ENCODE assay signal across 11 mouse cellular contexts in the genomic region with DNA sequence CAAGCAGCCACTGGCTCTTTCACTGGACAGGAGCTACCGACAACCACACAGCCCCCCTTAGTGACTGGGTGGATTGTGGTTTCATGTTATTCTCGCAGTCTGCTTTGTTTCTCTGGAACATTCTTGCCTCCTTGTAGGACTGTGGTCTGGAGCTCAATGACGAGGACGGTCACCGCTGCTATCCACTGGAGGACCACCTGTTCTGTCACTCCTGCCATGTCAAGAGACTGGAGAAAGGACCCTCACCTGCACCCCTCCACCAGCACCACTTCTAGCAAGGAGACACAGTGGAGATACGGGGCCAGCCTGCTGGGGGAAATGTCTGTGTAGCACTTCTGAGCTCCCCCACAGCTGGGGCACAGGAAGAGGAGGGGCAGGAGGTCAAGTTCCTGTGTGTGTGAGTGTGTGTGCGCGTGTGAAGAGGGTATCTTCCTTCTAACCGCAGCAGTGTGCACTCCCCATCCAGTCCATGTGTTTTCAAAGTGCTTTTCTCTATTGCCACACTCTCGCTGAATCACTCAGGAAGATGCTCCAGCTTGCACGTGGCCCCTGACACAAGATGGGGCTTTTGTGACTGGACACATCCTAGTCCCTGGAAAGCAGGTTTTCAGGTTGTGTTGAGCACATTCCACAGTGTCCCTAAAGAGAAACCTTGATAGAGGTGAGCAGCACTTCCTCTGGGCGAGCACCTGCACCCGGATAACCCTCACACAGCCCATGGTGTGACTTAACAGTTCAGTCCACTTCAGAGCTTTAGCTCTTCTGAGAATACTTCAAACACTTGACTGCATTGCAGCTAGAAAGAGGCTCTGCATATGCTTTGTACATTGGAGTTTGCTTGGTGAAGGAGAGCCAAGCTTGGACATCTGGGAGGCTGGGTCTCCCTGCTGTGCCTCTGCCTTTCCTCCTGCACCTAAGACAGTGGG. TPM values are rescaled to one million over a fixed set of nuclear protein-coding genes. Genes with fewer than 3 reads are reported as not detected.
A peak's percentile ranks its signal among the peaks of the same experiment; 100 is the strongest.
DNase-seq lines count a peak whose midpoint lies in the region; ATAC-seq and TF ChIP-seq lines count a peak whose summit lies in the region.
"Had no signal": no experiment of that assay in that cellular context is flagged by ENCODE, and none has a peak within 500 bp of the region (broad histone marks: within the 10 kb centered on the region; RNA-seq: fewer than 3 reads in every experiment).

No protein-coding gene starts in this region.

- TF ChIP-seq POLR2A in embryonic fibroblast, embryonic 13.5 days (IDR thresholded peaks at IDR 0.05; ENCODE audit: low read depth, low read length), result no peak

- 0 out of 2 replicates have a peak, but pooled peaks have one; percentile 10 for ATAC-seq in megakaryocyte-erythroid progenitor cell, adult 5-6 weeks (replicated peaks; ENCODE audit: low FRiP score, low TSS enrichment, poor library complexity, severe bottlenecking)
- no peak for ATAC-seq in hindbrain, embryonic 16.5 days
- ATAC-seq: forebrain, embryonic 14.5 days had no signal

- H3K27me3 ChIP-seq in hindbrain, embryonic 16.5 days (replicated peaks; ENCODE audit: control insufficient read depth, insufficient read depth, low read length), result no peaks in the 10 kb centered on the region

- no peaks in the 10 kb centered on the region for H3K4me1 ChIP-seq in embryonic fibroblast, embryonic 13.5 days (ENCODE audit: control insufficient read depth, insufficient read depth, low read length)
- H3K4me1 ChIP-seq in hindbrain, embryonic 16.5 days (ENCODE audit: control insufficient read depth, insufficient read depth, low read depth, low read length), result no peaks in the 10 kb centered on the region

- no peak for TF ChIP-seq CTCF in embryonic fibroblast, embryonic 13.5 days (IDR thresholded peaks at IDR 0.05; ENCODE audit: borderline replicate concordance, insufficient read depth, low read length)

- 91% methylated on average over 13 of the region's 13 CpGs for WGBS in hindbrain, embryonic 16.5 days

- no peaks in the 10 kb centered on the region for H3K36me3 ChIP-seq in hindbrain, embryonic 16.5 days (ENCODE audit: control insufficient read depth, insufficient read depth, low read length)

- H3K4me2 ChIP-seq in hindbrain, embryonic 16.5 days (ENCODE audit: low read length), result no peak overlapping the region

- H3K27ac ChIP-seq in embryonic fibroblast, embryonic 13.5 days (ENCODE audit: insufficient read depth, low read length), result peak overlapping the region; percentile 22; the same call in 1 of the 2 replicates
- no peak overlapping the region for H3K27ac ChIP-seq in hindbrain, embryonic 16.5 days (ENCODE audit: low read depth, low read length)
- H3K27ac ChIP-seq: embryonic facial prominence, embryonic 10.5 days had no signal

- no peaks in the 10 kb centered on the region for H3K9me3 ChIP-seq in hindbrain, embryonic 16.5 days (ENCODE audit: control insufficient read depth, low read length)
- H3K9me3 ChIP-seq: embryonic facial prominence, embryonic 10.5 days had no signal

- DNase-seq in layer of hippocampus, adult 11-12 months (ENCODE audit: low spot score), result peak; percentile 1
- DNase-seq in layer of hippocampus, postnatal 14 days (ENCODE audit: low spot score in 2 of 2), result no peak
- peak; percentile 84 for DNase-seq in thymus, postnatal 14 days
- no peak for DNase-seq in adrenal gland, adult (ENCODE audit: inconsistent age in 2 of 2, low spot score in 1 of 2)
- DNase-seq in yolk sac, embryonic 10.5 days (ENCODE audit: low spot score), result no peak
- DNase-seq: midbrain, embryonic 14.5 days had no signal

- no peak overlapping the region for H3K9ac ChIP-seq in hindbrain, embryonic 16.5 days (ENCODE audit: low read depth, low read length)

- H3K4me3 ChIP-seq in embryonic fibroblast, embryonic 13.5 days (ENCODE audit: insufficient read depth, low read length), result no peak overlapping the region
- H3K4me3 ChIP-seq in hindbrain, embryonic 16.5 days (ENCODE audit: low read length), result no peak overlapping the region
- H3K4me3 ChIP-seq: embryonic facial prominence, embryonic 10.5 days had no signal

RNA-seq across cellular contexts. Expression of gene Sacm1l, which starts 10.3 kb away (rescaled TPM):
- total RNA-seq in layer of hippocampus, postnatal 14 days (2021), result 10 to 100 TPM; 47.5 to 52.2 TPM
- polyA plus RNA-seq in embryonic fibroblast, embryonic 13.5 days (2011; ENCODE audit: insufficient read length, low read depth, missing spikeins), result 58.0 and 65.2 TPM in 2 replicates
- total RNA-seq in megakaryocyte-erythroid progenitor cell, adult 5-6 weeks (2014; fragmentation: Nextera tagmentation), result 26.5 and 27.6 TPM in 2 replicates
- total RNA-seq in megakaryocyte-erythroid progenitor cell, adult 5-6 weeks (2017), result 60.5 and 70.7 TPM in 2 replicates
- polyA plus RNA-seq in hindbrain, embryonic 16.5 days (2015; fragmentation: Nextera tagmentation; extraction: Ambion mirVana), result 57.8 and 58.5 TPM in 2 replicates

RNA-seq across cellular contexts. Expression of gene Limd1, which starts 40.7 kb away (rescaled TPM):
- 10 to 100 TPM in 1 of 2 experiments, 1 to 10 TPM in 1; 8.2 to 11.3 TPM for total RNA-seq in layer of hippocampus, postnatal 14 days (2021)
- polyA plus RNA-seq in embryonic fibroblast, embryonic 13.5 days (2011; ENCODE audit: insufficient read length, low read depth, missing spikeins), result 29.1 and 29.7 TPM in 2 replicates
- 40.2 and 42.1 TPM in 2 replicates for total RNA-seq in megakaryocyte-erythroid progenitor cell, adult 5-6 weeks (2014; fragmentation: Nextera tagmentation)
- 24.7 and 26.4 TPM in 2 replicates for total RNA-seq in megakaryocyte-erythroid progenitor cell, adult 5-6 weeks (2017)
- polyA plus RNA-seq in hindbrain, embryonic 16.5 days (2015; fragmentation: Nextera tagmentation; extraction: Ambion mirVana), result 12.2 and 15.5 TPM in 2 replicates

Comparison
In these comparisons a context has a peak if more than half of its experiments do, and no peak if none do; other contexts are left out.
1. DNase-seq: peak in layer of hippocampus, adult 11-12 months (single experiment) and thymus, postnatal 14 days (single experiment); none in layer of hippocampus, postnatal 14 days (0 of 2), adrenal gland, adult (0 of 2) and yolk sac, embryonic 10.5 days (single experiment).